10 mouse cellular contexts compared by ENCODE assay signal in genomic region chr7:65821901-65822300, GRCm38 (mm10). TPM values are rescaled to one million over a fixed set of nuclear protein-coding genes. Genes with fewer than 3 reads are reported as not detected.
A peak's percentile ranks its signal among the peaks of the same experiment; 100 is the strongest.
DNase-seq lines count a peak whose midpoint lies in the region; ATAC-seq and TF ChIP-seq lines count a peak whose summit lies in the region.
"Not testable (repeated sequence)": the region's sequence is repeated elsewhere in the genome, so short reads cannot be mapped to it uniquely, and the experiment has no call there.
"Had no signal": no experiment of that assay in that cellular context is flagged by ENCODE, and none has a peak within 500 bp of the region (broad histone marks: within the 10 kb centered on the region; RNA-seq: fewer than 3 reads in every experiment).

No protein-coding gene starts in this region.

- TF ChIP-seq CTCF in intestine, postnatal 0 days (IDR thresholded peaks at IDR 0.05; ENCODE audit: low read depth): 0 out of 2 replicates have a peak, but pooled peaks have one; percentile 18
- peak; percentile 9; the same call in 1 of the 2 replicates for TF ChIP-seq CTCF in left cerebral cortex, adult 2 months (IDR thresholded peaks at IDR 0.05)
- TF ChIP-seq CTCF in lung, postnatal 0 days (IDR thresholded peaks at IDR 0.05): 0 out of 2 replicates have a peak, but pooled peaks have one; percentile 4

- H3K4me2 ChIP-seq in intestine, postnatal 0 days (replicated peaks; ENCODE audit: low read depth); lung, postnatal 0 days (replicated peaks; ENCODE audit: low read depth, low read length): not testable (repeated sequence)

- not testable (repeated sequence) for H3K27me3 ChIP-seq in intestine, postnatal 0 days (replicated peaks; ENCODE audit: control insufficient read depth, insufficient read depth, low read length); lung, postnatal 0 days (replicated peaks; ENCODE audit: insufficient read depth, low read length)

- not testable (repeated sequence) for TF ChIP-seq EP300 in lung, postnatal 0 days (IDR thresholded peaks at IDR 0.05)

- not testable (repeated sequence) for H3K4me3 ChIP-seq in intestine, postnatal 0 days (ENCODE audit: low read depth, low read length); left cerebral cortex, adult 2 months; lung, postnatal 0 days (ENCODE audit: low read depth, low read length)

- H3K36me3 ChIP-seq in intestine, postnatal 0 days (ENCODE audit: control insufficient read depth, insufficient read depth); lung, postnatal 0 days (ENCODE audit: insufficient read depth, low read length): not testable (repeated sequence)

- WGBS in intestine, postnatal 0 days: 76% methylated on average over 4 of the region's 4 CpGs
- WGBS in lung, postnatal 0 days: 79% methylated on average over 4 of the region's 4 CpGs

- ATAC-seq in intestine, postnatal 0 days; lung, postnatal 0 days: not testable (repeated sequence)

- intact Hi-C loops in left cerebral cortex, adult 2 months (cut with DNase I): not testable (repeated sequence)

- not testable (repeated sequence) for H3K9ac ChIP-seq in intestine, postnatal 0 days (ENCODE audit: low read depth, low read length); lung, postnatal 0 days (replicated peaks; ENCODE audit: low read depth)

- H3K9me3 ChIP-seq in intestine, postnatal 0 days (ENCODE audit: control insufficient read depth); lung, postnatal 0 days (ENCODE audit: low read length): not testable (repeated sequence)

- H3K27ac ChIP-seq in intestine, postnatal 0 days (ENCODE audit: low read depth, low read length); left cerebral cortex, adult 2 months; lung, postnatal 0 days (ENCODE audit: low read length): not testable (repeated sequence)

- not testable (repeated sequence) for H3K4me1 ChIP-seq in intestine, postnatal 0 days (replicated peaks; ENCODE audit: control insufficient read depth, insufficient read depth, low read length); lung, postnatal 0 days (ENCODE audit: insufficient read depth, low read depth, low read length)

- DNase-seq in A20 (ENCODE audit: low read depth, low spot score): peak; percentile 51
- peak; percentile 27 for DNase-seq in R1 (ENCODE audit: low read depth, low spot score)
- peak; percentile 23 for DNase-seq in heart, adult 11 months
- not testable (repeated sequence) for DNase-seq in left cerebral cortex, adult 2 months (ENCODE audit: extremely low spot score in 1 of 2, low spot score in 2 of 2); lung, postnatal 0 days (ENCODE audit: low spot score)

RNA-seq across cellular contexts. Expression of gene Pcsk6, which starts 39.6 kb away (rescaled TPM):
- polyA plus RNA-seq in intestine, postnatal 0 days (2015; fragmentation: Nextera tagmentation; extraction: Ambion mirVana): 4.7 and 5.3 TPM in 2 replicates
- total RNA-seq in left cerebral cortex, adult 2 months (2021): 1 to 10 TPM; 8.5 to 9.5 TPM
- 1.4 and 1.5 TPM in 2 replicates for polyA plus RNA-seq in lung, postnatal 0 days (2015; fragmentation: Nextera tagmentation; extraction: Ambion mirVana)
- total RNA-seq: granulocyte monocyte progenitor cell, adult 5-6 weeks had no signal
- polyA plus RNA-seq: CD4-positive, CD25-positive, alpha-beta regulatory T cell, adult 4 months; G1E; inflammation-experienced regulatory T-cells, adult 6 months had no signal
